Mouse (Mus musculus): ENCODE measurements around the gene Stat5b. TPM values are rescaled to one million over a fixed set of nuclear protein-coding genes. Genes with fewer than 3 reads are reported as not detected.

Stat5b gene
- polyA plus RNA-seq, 1 experiment from 2014 or later, result 17.3 TPM

DNA sequence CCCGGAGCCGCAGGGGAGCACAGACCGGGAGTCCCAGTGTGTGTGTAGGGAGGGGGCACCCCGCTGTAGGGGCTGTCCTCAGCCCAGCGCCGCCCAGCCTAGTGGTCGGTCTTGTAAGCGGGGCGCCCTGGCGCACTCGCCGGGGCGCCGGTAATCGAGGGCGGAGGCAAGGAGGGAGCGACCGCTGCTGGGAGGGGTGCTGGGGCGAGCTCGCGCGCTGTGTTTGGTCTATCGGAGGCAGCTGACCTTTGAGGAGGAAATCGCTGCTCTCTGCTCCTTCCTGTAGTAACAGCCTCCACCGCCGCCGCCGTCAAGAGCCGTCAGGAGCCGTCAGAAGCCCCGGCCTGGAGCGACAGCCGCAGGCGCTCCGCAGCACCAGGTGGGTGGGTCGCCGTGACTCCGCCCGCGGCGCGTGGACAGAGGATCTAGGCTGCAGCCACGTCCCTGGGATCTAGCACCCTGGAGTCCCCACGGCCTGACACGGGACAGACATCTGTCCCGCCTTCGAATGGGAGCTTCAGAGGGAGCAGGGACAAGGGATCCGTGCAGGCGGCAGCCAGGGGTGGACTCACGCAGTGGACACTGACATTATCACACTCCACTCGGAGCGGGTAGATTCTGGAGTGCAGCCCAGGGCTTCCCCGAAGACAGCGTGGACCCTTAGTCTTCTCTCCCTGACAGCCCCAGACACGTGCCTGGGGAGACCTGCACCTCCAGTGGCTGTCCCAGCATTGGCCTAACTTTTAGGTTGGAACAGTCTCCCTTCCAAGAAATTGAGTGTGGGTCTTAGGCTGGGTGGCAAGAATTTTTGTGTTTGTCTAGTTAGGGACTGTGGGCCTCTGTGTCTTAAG is 9.9 kb upstream of the Stat5b start:
- WGBS, result 2% methylated on average over 50 of the region's 55 CpGs
- Histone ChIP-seq H3K9me3 (ENCODE audit: control insufficient read depth, low read length) (no peaks in the 10 kb centered on the region), H3K4me2 (ENCODE audit: low read depth, low read length) (peak overlapping the region; percentile 52), H3K9ac (replicated peaks; ENCODE audit: low read depth, low read length) (peak overlapping the region; percentile 42; the same call in 1 of the 2 replicates), H3K4me3 (ENCODE audit: low read depth, low read length) (peak overlapping the region; percentile 37), H3K27me3 (ENCODE audit: control insufficient read depth, insufficient read depth, low read length) (peaks cover 9% of the 10 kb centered on the region; the same call in 1 of the 2 replicates), H3K4me1 (ENCODE audit: control insufficient read depth, insufficient read depth, low read length) (no peaks in the 10 kb centered on the region), H3K36me3 (ENCODE audit: control insufficient read depth, insufficient read depth, low read length) (no peaks in the 10 kb centered on the region), H3K27ac (ENCODE audit: low read depth, low read length) (no peak overlapping the region)
- peak; percentile 46; the same call in 1 of the 2 replicates for ATAC-seq (ENCODE audit: low read depth)

- no peaks in the 10 kb centered on the region for H3K4me1 ChIP-seq (ENCODE audit: control insufficient read depth, insufficient read depth, low read length)
- no peak overlapping the region for H3K9ac ChIP-seq (replicated peaks; ENCODE audit: low read depth, low read length)
- no peaks in the 10 kb centered on the region for H3K36me3 ChIP-seq (ENCODE audit: control insufficient read depth, insufficient read depth, low read length)
- no peaks in the 10 kb centered on the region for H3K9me3 ChIP-seq (ENCODE audit: control insufficient read depth, low read length)
- H3K4me2 ChIP-seq (ENCODE audit: low read depth, low read length), result peak overlapping the region; percentile 52
- H3K27ac ChIP-seq (ENCODE audit: low read depth, low read length), result no peak overlapping the region
- whole genome bisulfite sequencing, result 49% methylated on average over 6 of the region's 6 CpGs
- ATAC-seq (ENCODE audit: low read depth), result no peak
- H3K4me3 ChIP-seq (ENCODE audit: low read depth, low read length), result peak overlapping the region; percentile 37
- H3K27me3 ChIP-seq (ENCODE audit: control insufficient read depth, insufficient read depth, low read length), result peaks cover 9% of the 10 kb centered on the region; the same call in 1 of the 2 replicates
Measured at GRCm38 (mm10) chr11:100859579-100860075, 9.1 kb upstream of the Stat5b start.

- H3K36me3 ChIP-seq (ENCODE audit: control insufficient read depth, insufficient read depth, low read length), result no peaks in the 10 kb centered on the region
- peaks cover 9% of the 10 kb centered on the region; the same call in 1 of the 2 replicates for H3K27me3 ChIP-seq (ENCODE audit: control insufficient read depth, insufficient read depth, low read length)
- no peaks in the 10 kb centered on the region for H3K4me1 ChIP-seq (ENCODE audit: control insufficient read depth, insufficient read depth, low read length)
- no peak within 1 kb of the TSS for H3K27ac ChIP-seq (ENCODE audit: low read depth, low read length)
- H3K9ac ChIP-seq (replicated peaks; ENCODE audit: low read depth, low read length), result peak within 1 kb of the TSS; percentile 42; the same call in 1 of the 2 replicates
- peak within 1 kb of the TSS; percentile 52 for H3K4me2 ChIP-seq (ENCODE audit: low read depth, low read length)
- ATAC-seq (ENCODE audit: low read depth), result no peak
- 59% methylated on average over 9 of the region's 9 CpGs for WGBS
- peak within 1 kb of the TSS; percentile 37 for H3K4me3 ChIP-seq (ENCODE audit: low read depth, low read length)
- no peaks in the 10 kb centered on the region for H3K9me3 ChIP-seq (ENCODE audit: control insufficient read depth, low read length)
Measured at GRCm38 (mm10) chr11:100858935-100859578, 8.5 kb upstream of the Stat5b start, which contains the start of gene Stat5a. Stat5a (plus strand) TSS chr11:100859351.

GRCm38 (mm10) chr11:100857960-100858359 is 7.4 kb upstream of the Stat5b start:
- Histone ChIP-seq H3K9ac (replicated peaks; ENCODE audit: low read depth, low read length) (no peak overlapping the region), H3K9me3 (ENCODE audit: control insufficient read depth, low read length) (no peaks in the 10 kb centered on the region), H3K27ac (ENCODE audit: low read depth, low read length) (no peak overlapping the region), H3K27me3 (ENCODE audit: control insufficient read depth, insufficient read depth, low read length) (peaks cover 9% of the 10 kb centered on the region; the same call in 1 of the 2 replicates), H3K4me3 (ENCODE audit: low read depth, low read length) (no peak overlapping the region), H3K4me1 (ENCODE audit: control insufficient read depth, insufficient read depth, low read length) (no peaks in the 10 kb centered on the region), H3K36me3 (ENCODE audit: control insufficient read depth, insufficient read depth, low read length) (no peaks in the 10 kb centered on the region), H3K4me2 (ENCODE audit: low read depth, low read length) (no peak overlapping the region)
- no peak for ATAC-seq (ENCODE audit: low read depth)
- 78% methylated on average over 6 of the region's 6 CpGs for WGBS

DNA sequence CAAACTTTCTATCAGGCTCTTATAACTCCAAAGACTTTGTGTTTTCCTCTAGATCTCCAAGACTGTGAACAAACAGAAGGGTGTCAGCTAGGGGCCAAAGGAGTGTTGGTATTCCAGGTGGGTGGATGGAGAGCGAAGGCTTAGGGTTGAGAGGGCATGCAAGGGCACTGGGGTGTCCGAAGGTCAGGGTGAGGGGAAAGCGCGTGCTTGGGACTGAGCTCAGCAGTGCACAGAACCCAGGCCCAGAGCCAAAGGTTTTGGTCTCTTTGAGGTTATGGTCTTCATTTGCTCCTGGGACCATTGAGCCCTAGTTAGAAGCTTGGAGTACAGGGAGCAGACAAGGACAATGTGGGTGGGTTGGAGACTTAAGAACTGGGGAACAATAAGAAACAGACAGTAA is 4.7 kb upstream of the Stat5b start:
- 86% methylated on average over 4 of the region's 4 CpGs for WGBS
- ATAC-seq (ENCODE audit: low read depth), result no peak
- Histone ChIP-seq H3K4me1 (ENCODE audit: control insufficient read depth, insufficient read depth, low read length) (0 out of 2 replicates have a peak, but pooled peaks cover 4% of the 10 kb centered on the region), H3K4me2 (ENCODE audit: low read depth, low read length) (no peak overlapping the region), H3K4me3 (ENCODE audit: low read depth, low read length) (no peak overlapping the region), H3K27ac (ENCODE audit: low read depth, low read length) (no peak overlapping the region), H3K36me3 (ENCODE audit: control insufficient read depth, insufficient read depth, low read length) (no peaks in the 10 kb centered on the region), H3K27me3 (ENCODE audit: control insufficient read depth, insufficient read depth, low read length) (peaks cover 9% of the 10 kb centered on the region; the same call in 1 of the 2 replicates), H3K9ac (replicated peaks; ENCODE audit: low read depth, low read length) (no peak overlapping the region), H3K9me3 (ENCODE audit: control insufficient read depth, low read length) (no peaks in the 10 kb centered on the region)

GRCm38 (mm10) chr11:100854268-100854667 is 3.7 kb upstream of the Stat5b start:
- no peak overlapping the region for H3K27ac ChIP-seq (ENCODE audit: low read depth, low read length)
- no peak overlapping the region for H3K9ac ChIP-seq (replicated peaks; ENCODE audit: low read depth, low read length)
- no peak for ATAC-seq (ENCODE audit: low read depth)
- H3K36me3 ChIP-seq (ENCODE audit: control insufficient read depth, insufficient read depth, low read length), result no peaks in the 10 kb centered on the region
- WGBS, result 56% methylated on average over 4 of the region's 4 CpGs
- H3K4me2 ChIP-seq (ENCODE audit: low read depth, low read length), result no peak overlapping the region
- no peaks in the 10 kb centered on the region for H3K9me3 ChIP-seq (ENCODE audit: control insufficient read depth, low read length)
- peaks cover 3% of the 10 kb centered on the region; the same call in 1 of the 2 replicates for H3K27me3 ChIP-seq (ENCODE audit: control insufficient read depth, insufficient read depth, low read length)
- 0 out of 2 replicates have a peak, but pooled peaks cover 4% of the 10 kb centered on the region for H3K4me1 ChIP-seq (ENCODE audit: control insufficient read depth, insufficient read depth, low read length)
- no peak overlapping the region for H3K4me3 ChIP-seq (ENCODE audit: low read depth, low read length)

- Histone ChIP-seq H3K9ac (replicated peaks; ENCODE audit: low read depth, low read length) (no peak overlapping the region), H3K4me1 (ENCODE audit: control insufficient read depth, insufficient read depth, low read length) (peaks cover 12% of the 10 kb centered on the region; the same call in 1 of the 2 replicates), H3K4me3 (ENCODE audit: low read depth, low read length) (no peak overlapping the region), H3K9me3 (ENCODE audit: control insufficient read depth, low read length) (no peaks in the 10 kb centered on the region), H3K27me3 (ENCODE audit: control insufficient read depth, insufficient read depth, low read length) (no peaks in the 10 kb centered on the region), H3K4me2 (ENCODE audit: low read depth, low read length) (no peak overlapping the region), H3K36me3 (ENCODE audit: control insufficient read depth, insufficient read depth, low read length) (no peaks in the 10 kb centered on the region), H3K27ac (ENCODE audit: low read depth, low read length) (no peak overlapping the region)
- WGBS, result 91% methylated on average over 5 of the region's 5 CpGs
- ATAC-seq (ENCODE audit: low read depth), result no peak
Measured at GRCm38 (mm10) chr11:100853018-100853417, 2.5 kb upstream of the Stat5b start.

- WGBS, result 93% methylated on average over 2 of the region's 2 CpGs
- Histone ChIP-seq H3K9ac (replicated peaks; ENCODE audit: low read depth, low read length) (no peak overlapping the region), H3K4me1 (ENCODE audit: control insufficient read depth, insufficient read depth, low read length) (peaks cover 12% of the 10 kb centered on the region; the same call in 1 of the 2 replicates), H3K4me3 (ENCODE audit: low read depth, low read length) (no peak overlapping the region), H3K27ac (ENCODE audit: low read depth, low read length) (no peak overlapping the region), H3K27me3 (ENCODE audit: control insufficient read depth, insufficient read depth, low read length) (no peaks in the 10 kb centered on the region), H3K4me2 (ENCODE audit: low read depth, low read length) (no peak overlapping the region), H3K36me3 (ENCODE audit: control insufficient read depth, insufficient read depth, low read length) (no peaks in the 10 kb centered on the region), H3K9me3 (ENCODE audit: control insufficient read depth, low read length) (no peaks in the 10 kb centered on the region)
- no peak for ATAC-seq (ENCODE audit: low read depth)
Measured at GRCm38 (mm10) chr11:100852088-100852487, 1.6 kb upstream of the Stat5b start.
